Comparison of ENCODE assay signal across 14 mouse cellular contexts in genomic region chr5:137185362-137185761, GRCm38 (mm10). TPM values are rescaled to one million over a fixed set of nuclear protein-coding genes. Genes with fewer than 3 reads are reported as not detected.
"Had no signal": no experiment of that assay in that cellular context is flagged by ENCODE, and none has a peak within 500 bp of the region (broad histone marks: within the 10 kb centered on the region; RNA-seq: fewer than 3 reads in every experiment).

No protein-coding gene starts in this region.

- H3K4me3 ChIP-seq: limb, embryonic 12.5 days; liver, embryonic 13.5 days; midbrain, embryonic 13.5 days; myocyte; neural tube, embryonic 15.5 days had no signal

- ATAC-seq: liver, postnatal 0 days; midbrain, embryonic 13.5 days had no signal

- DNase-seq: kidney, adult 2 months; kidney, postnatal 25 days; liver; liver, embryonic 13.5 days; liver, postnatal 0 days; right cerebral cortex, adult 18-20 months; right cerebral cortex, postnatal 25 days; thymus, postnatal 4 days had no signal

- H3K27ac ChIP-seq: limb, embryonic 12.5 days; liver, embryonic 13.5 days; midbrain, embryonic 13.5 days; neural tube, embryonic 15.5 days had no signal

- H3K36me3 ChIP-seq: limb, embryonic 12.5 days; liver, embryonic 13.5 days; midbrain, embryonic 13.5 days; neural tube, embryonic 15.5 days had no signal

- H3K27me3 ChIP-seq: neural tube, embryonic 15.5 days had no signal

- H3K9ac ChIP-seq: limb, embryonic 12.5 days; liver, embryonic 13.5 days; liver, postnatal 0 days; midbrain, embryonic 13.5 days; neural tube, embryonic 15.5 days had no signal

- H3K9me3 ChIP-seq: limb, embryonic 12.5 days; liver, embryonic 13.5 days; midbrain, embryonic 13.5 days; neural tube, embryonic 15.5 days had no signal

- H3K4me2 ChIP-seq: limb, embryonic 12.5 days; liver, embryonic 13.5 days; midbrain, embryonic 13.5 days; neural tube, embryonic 15.5 days had no signal

- H3K4me1 ChIP-seq: limb, embryonic 12.5 days; midbrain, embryonic 13.5 days had no signal

RNA-seq across cellular contexts. Expression of gene Muc3a, which starts 26.8 kb away (rescaled TPM):
- polyA plus RNA-seq: midbrain, embryonic 13.5 days; myocyte had no signal

RNA-seq across cellular contexts. Expression of gene Muc3, which starts 36.2 kb away (rescaled TPM):
- polyA plus RNA-seq: kidney, adult 2 months; kidney, embryonic 16.5 days; limb, embryonic 12.5 days; liver, embryonic 13.5 days; liver, postnatal 0 days; midbrain, embryonic 13.5 days; myocyte; neural tube, embryonic 11.5 days; neural tube, embryonic 15.5 days had no signal
